Mouse (Mus musculus): ENCODE results near the gene Zfp57.
"Not testable (repeated sequence)": the region's sequence is repeated elsewhere in the genome, so short reads cannot be mapped to it uniquely, and the experiment has no call there.

Zfp57 gene

GRCm38 (mm10) chr17:36994528-36994927, 6.4 kb upstream of the Zfp57 start:
- in situ Hi-C loops (cut with MboI, MseI), result no loop called here

DNA sequence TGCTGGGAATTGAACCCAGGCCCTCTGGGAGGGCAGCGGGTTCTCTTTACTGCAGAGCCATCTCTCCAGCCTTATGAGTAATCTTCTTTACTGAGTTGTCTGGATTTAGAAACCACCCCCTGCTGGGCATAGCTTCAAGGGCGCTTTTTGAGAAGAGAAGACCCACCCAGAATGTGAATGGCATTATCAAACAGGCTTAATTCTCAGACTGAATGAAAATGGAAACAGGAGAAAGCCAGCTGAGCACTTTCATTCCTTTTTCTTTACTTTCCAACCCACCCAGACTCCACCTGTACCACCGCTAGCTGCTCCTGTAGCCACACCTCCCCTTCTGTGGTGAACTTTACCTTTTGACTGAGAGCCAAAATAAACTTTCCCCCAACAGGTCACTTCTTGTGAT, 5.5 kb upstream of the Zfp57 start:
- in situ Hi-C loops (cut with MboI, MseI), result no loop called here

- in situ Hi-C loops (cut with MboI, MseI), result no loop called here
These were observed 3.8 kb upstream of the Zfp57 start for GRCm38 (mm10) chr17:36997033-36997735.

DNA sequence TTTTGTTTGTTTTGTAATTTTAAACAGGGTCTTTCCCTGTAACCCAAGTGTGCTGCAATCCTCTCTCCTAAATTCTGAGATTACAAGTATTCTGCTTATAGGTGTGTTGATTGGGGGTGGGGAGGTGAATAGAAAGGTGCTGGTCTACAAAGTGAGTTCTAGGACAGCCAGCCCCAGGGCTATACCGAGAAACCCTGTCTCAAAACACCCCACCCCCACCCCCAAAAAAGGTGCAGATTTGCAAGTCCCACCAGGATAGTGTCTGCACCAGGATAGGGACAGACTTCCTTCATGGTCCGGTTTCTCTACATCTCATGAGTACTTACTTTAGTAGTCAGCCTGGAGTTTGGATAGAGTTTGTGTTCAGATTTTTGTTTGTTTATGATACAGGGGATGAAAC, 2.5 kb upstream of the Zfp57 start:
- in situ Hi-C loops (cut with MboI, MseI), result no loop called here

- in situ Hi-C loops (cut with MboI, MseI), result no loop called here
These were observed 1.7 kb downstream of the Zfp57 start for GRCm38 (mm10) chr17:37002364-37003330.

DNA sequence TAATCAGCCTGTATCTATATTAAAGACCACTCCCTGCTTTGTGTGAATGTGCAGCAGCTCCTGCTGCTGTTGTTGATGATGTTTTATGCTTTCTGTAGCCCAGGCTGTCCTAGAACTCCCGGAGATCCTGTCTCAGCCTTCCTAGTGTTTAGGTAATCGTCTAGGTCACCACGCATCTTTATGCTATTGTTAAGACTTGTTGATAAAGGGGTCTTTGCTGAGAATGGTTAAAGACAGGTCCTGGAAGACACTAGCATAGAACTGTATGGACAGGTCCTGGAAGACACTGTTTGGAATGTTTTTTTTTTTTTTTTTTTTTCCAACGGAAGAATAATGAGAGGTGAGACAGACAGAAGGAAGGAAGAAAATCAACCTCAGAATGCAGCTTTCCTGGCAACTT, 2.4 kb downstream of the Zfp57 start:
- in situ Hi-C loops (cut with MboI, MseI), result no loop called here

DNA sequence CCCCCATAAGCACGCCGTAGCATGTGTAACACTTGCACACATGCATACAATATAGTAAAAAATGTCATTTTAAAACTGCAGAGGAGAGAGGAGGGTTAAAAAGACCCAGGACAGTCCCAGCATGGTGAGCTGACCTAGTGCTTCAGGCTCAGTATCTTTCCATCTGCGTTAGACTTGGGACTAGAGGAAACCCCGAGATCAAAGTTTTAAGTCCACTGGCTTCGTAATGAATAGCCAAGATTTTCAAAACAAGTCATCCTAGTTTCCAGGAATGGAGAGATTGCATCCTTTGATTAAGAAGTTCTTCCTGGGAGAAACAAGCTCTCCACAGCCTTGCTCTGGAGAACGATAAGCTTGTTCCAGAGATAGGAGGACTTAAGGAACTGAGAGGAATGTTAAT, 7.2 kb downstream of the Zfp57 start:
- in situ Hi-C loops (cut with MboI, MseI), result no loop called here

DNA sequence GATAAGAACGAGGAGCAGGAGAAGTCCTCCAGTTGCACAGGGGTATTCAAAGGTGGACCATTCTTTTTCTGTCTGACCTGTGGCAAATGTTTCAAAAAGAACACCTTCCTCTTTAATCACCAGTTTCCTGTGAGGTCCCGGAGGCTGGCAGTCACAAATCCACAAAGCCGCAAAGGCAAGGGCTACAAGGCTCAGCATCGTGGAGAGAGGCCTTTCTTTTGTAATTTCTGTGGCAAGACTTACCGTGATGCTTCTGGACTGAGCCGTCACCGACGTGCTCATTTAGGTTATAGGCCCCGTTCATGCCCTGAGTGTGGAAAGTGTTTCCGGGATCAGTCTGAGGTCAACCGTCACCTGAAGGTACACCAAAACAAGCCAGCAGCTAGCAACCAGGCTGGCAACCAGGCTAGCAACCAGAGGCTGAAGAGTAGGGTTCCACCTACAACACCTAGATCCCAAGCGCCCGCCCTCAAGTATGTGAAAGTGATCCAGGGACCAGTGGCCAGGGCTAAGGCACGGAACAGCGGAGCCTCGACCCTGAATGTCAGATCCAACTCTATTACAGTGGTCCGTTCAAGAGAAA, 8.6 kb downstream of the Zfp57 start:
- in situ Hi-C loops (cut with MboI, MseI), result no loop called here

DNA sequence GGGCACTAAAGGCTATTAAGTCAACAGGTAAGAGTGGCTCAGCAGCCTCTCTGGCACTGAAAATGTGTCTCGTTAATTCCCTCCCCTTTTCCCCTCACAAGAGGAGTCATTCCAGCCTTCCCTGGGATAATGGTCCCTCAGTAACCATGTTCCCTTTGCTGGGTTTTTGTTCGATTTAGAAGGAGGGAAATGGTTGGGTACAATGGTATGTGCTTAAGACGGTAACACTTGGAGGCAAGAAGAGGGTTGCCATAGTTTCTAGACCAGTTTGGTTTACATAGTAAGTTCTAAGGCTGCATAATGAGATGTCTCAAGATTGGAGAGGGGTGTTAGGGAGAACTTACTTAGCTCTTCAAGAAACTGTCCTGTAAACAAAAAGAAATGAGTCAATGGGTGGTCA, 10.8 kb downstream of the Zfp57 start:
- in situ Hi-C loops (cut with MboI, MseI), result no loop called here

GRCm38 (mm10) chr17:37012141-37012540, 11.2 kb downstream of the Zfp57 start:
- in situ Hi-C loops (cut with MboI, MseI), result no loop called here

- in situ Hi-C loops (cut with MboI, MseI), result no loop called here
These were observed 15.4 kb downstream of the Zfp57 start for GRCm38 (mm10) chr17:37016333-37016732.

GRCm38 (mm10) chr17:37018328-37018727, 17.4 kb downstream of the Zfp57 start:
- in situ Hi-C loops (cut with MboI, MseI), result no loop called here

DNA sequence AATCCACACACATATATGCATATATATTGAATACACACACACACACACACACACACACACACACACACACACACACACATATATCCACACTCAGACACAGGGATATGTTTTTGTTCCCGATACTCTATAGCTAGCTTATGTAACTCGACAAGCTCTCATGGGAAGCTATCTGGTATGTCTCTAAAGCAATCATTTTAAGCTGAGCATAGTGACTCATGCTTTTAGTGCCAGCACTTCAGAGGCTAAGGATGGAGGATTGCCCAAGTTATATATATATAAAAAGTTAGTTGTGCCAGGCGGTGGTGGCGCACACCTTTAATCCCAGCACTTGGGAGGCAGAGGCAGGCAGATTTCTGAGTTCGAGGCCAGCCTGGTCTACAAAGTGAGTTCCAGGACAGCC, 18.3 kb downstream of the Zfp57 start:
- in situ Hi-C loops (cut with MboI, MseI), result not testable (repeated sequence)

GRCm38 (mm10) chr17:37022628-37023576, 21.9 kb downstream of the Zfp57 start, which contains the start of gene Mog:
TSS of gene Mog (minus strand) at chr17:37023398.
- in situ Hi-C loops (cut with MboI, MseI), result no loop called here

DNA sequence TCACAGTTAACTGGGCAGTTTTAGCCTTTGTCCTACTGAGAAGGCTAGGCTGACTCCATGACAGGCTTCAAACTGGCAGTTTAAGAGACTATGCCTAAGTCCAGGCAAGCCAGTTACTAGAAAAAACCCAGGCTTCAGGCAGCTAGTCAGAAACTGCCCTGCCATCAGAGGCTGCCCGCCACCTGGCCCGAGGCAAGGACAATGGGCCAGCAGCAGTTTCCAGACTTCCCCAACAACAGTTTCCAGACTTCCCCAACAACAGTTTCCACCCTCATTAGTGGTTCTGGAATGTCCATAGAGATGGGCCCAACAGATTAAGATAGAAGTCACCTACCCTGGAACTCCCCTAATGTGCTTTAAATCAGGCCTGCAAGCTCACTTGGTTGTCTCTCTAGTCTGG, 25.5 kb downstream of the Zfp57 start:
- in situ Hi-C loops (cut with MboI, MseI), result loop anchor here in 1 of 2 experiments (5.0 kb wide), 1 partner anchor 74 kb away; the partner anchor contains the start of gene Ppp1r11

DNA sequence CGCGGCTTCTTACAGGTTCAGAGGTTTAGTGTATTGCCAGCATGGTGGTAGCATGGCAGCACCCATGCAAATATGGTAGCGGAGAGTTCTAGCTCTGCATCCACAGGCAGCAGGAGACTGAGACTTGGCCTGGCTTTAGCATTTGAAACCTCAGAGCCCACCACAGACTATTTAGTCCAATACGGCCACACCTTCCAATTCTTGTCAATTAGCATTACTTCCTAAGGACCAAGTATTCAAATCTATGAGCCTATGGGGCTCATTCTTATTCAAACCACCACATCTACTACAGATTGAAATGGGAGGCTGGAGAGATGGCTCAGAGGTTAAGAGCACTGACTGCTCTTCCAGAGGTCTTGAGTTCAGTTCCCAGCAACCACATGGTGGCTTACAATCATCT, 26.5 kb downstream of the Zfp57 start:
- in situ Hi-C loops (cut with MboI, MseI), result loop anchor here in 1 of 2 experiments (5.0 kb wide), 1 partner anchor 75 kb away; the partner anchor contains the start of gene Ppp1r11

DNA sequence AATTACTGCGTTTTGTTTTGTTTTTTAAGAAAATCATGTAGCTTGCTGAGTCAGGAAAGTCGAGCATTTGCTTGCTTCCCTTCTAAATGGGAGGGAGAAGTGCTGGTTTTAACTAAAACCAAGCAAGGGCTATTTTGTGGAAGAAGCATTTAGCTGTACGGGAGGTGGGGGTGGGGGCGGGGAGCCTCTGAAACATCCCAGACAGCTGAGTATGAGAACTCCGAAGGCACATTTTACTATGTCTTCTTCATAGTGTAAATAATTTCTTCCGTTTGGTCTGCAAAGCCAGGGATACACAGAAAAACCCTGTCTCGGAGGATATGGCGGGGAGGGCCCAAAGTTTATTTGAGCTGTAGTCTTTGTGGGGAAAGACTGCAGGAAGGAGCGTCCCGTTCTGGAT, 27.2 kb downstream of the Zfp57 start:
- in situ Hi-C loops (cut with MboI, MseI), result loop anchor here in 1 of 2 experiments (5.0 kb wide), 1 partner anchor 76 kb away; the partner anchor contains the start of gene Ppp1r11

GRCm38 (mm10) chr17:37028683-37029120, 27.7 kb downstream of the Zfp57 start:
- in situ Hi-C loops (cut with MboI, MseI), result loop anchor here in 1 of 2 experiments (5.0 kb wide), 1 partner anchor 76 kb away; the partner anchor contains the start of gene Ppp1r11

- in situ Hi-C loops (cut with MboI, MseI), result loop anchor here in 1 of 2 experiments (5.0 kb wide), 1 partner anchor 77 kb away; the partner anchor contains the start of gene Ppp1r11
These were observed 28.2 kb downstream of the Zfp57 start for GRCm38 (mm10) chr17:37029162-37029561.

DNA sequence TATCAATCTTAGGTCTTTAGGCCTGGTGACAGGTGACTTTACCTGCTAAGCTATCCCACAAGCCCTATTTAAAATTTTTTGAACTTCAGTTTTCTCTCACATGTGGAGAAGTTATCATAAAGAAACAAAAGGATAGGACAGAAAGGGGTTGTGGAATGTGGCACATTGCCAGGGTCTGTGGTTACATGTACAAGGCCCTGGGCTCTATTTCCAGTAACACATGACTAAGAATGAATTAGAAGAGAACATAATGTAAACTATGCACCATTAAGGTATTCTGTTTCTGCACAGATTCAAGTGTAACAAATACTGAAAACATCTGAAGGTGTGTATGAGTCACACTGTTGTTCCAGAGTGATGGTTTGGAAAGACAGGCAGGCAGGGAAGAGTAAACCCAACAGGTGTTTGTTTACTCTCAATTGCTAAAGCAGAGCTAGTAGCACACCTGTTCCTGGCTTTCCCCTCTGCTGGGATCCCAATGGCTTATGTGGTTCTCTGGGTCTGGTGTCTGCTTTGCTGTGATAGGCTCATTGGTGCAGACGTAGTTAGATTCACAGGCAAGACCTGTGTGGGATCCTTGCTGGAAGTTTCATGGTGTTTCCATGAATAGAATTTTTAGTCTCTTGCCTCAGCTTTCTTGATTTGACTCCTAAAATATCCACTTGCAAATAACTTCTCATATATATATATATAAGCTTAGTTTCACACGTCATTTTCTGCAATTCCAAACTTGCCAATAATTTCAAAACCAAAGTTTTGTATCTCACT, 38.3 kb downstream of the Zfp57 start:
- in situ Hi-C loops (cut with MboI, MseI), result no loop called here

All from T-helper 17 cell (primary cell).